Mouse (Mus musculus): ENCODE measurements around the gene Nudt15. TPM values are rescaled to one million over a fixed set of nuclear protein-coding genes. Genes with fewer than 3 reads are reported as not detected.
A peak's percentile ranks its signal among the peaks of the same experiment; 100 is the strongest.
"Not testable (repeated sequence)": the region's sequence is repeated elsewhere in the genome, so short reads cannot be mapped to it uniquely, and the experiment has no call there.

Nudt15 gene
- 1 to 10 TPM; 6.4 to 9.6 TPM for total RNA-seq (2021)

DNA sequence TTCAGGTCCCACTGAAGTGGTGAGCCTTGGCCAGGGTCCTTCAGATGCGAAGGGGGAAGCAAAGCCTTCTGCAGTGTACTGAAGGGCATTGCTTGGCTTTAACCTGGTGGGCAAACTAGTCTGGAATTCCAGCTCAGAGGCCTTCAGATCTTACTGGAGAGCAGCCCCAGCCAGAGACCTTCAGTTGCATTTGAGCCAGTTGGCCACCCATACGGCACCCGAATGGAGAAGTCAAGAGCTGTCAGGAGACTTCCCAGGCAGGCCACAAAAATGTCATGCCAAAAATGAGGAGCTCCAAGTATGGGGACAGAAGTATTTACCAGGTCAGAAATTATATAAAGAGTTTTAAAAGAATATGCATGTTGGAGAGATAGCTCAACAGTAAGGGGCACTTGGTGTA lies at the start of gene Nudt15:
Gene Nudt15 (minus strand): TSS at position 192 of the 400 bp plus-strand sequence.
- intact Hi-C loops (cut with DNase I), result no loop called here

GRCm38 (mm10) chr14:73592166-73592565 lies 44.1 kb upstream of the Nudt15 start:
- intact Hi-C loops (cut with DNase I), result no loop called here
- DNase-seq (ENCODE audit: low spot score), result no peak

More for the DNA sequence above, at the start of gene Nudt15:
- no peak for DNase-seq (ENCODE audit: low spot score)

GRCm38 (mm10) chr14:73588080-73588479 lies 40.0 kb upstream of the Nudt15 start:
- intact Hi-C loops (cut with DNase I), result no loop called here
- no peak for DNase-seq (ENCODE audit: low spot score)

GRCm38 (mm10) chr14:73576336-73576735 lies 28.3 kb upstream of the Nudt15 start:
- DNase-seq (ENCODE audit: low spot score), result no peak
- intact Hi-C loops (cut with DNase I), result no loop called here

DNA sequence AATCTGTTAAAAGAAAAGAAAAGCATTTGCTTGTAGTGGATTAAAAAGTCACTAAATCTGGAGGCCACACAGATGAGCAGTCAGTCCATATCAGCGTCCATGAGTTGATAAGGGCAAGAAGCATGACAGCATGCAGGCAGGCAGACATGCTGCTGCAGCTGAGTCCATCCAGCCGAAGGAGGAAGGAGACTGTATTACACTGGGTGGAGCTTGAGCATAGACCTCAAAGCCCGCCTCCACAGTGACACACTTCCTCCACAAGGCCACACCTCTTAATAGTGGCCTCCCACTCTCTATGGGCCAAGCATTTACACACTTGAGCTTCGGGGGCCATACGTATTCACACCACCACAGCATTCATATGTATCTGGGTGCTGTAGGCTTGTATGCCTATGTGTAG lies 26.0 kb upstream of the Nudt15 start:
- intact Hi-C loops (cut with DNase I), result no loop called here
- no peak for DNase-seq (ENCODE audit: low spot score)

DNA sequence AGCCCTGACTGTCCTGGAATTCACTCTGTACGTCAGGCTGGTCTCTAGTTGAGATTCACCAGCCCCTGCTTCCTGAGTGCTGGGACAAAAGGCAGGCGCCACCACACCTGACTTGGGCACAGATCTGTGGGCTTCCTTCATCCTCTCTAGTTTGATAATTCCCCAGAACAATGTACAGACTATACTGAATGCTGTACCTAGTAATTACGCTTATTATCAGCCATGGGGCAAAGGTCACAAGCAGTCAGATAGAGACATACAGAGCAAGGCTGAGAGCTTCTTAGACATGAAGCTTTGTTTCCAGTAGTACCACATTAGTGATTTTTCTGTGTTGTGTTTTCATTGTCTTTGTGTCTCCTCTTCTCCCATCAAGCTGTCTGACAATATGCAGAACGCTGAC lies 23.1 kb upstream of the Nudt15 start:
- intact Hi-C loops (cut with DNase I), result no loop called here

GRCm38 (mm10) chr14:73569831-73570230 lies 21.8 kb upstream of the Nudt15 start:
- DNase-seq (ENCODE audit: low spot score); intact Hi-C loops (cut with DNase I): not testable (repeated sequence)

More for the DNA sequence above, 23.1 kb upstream of the Nudt15 start:
- no peak for DNase-seq (ENCODE audit: low spot score)

DNA sequence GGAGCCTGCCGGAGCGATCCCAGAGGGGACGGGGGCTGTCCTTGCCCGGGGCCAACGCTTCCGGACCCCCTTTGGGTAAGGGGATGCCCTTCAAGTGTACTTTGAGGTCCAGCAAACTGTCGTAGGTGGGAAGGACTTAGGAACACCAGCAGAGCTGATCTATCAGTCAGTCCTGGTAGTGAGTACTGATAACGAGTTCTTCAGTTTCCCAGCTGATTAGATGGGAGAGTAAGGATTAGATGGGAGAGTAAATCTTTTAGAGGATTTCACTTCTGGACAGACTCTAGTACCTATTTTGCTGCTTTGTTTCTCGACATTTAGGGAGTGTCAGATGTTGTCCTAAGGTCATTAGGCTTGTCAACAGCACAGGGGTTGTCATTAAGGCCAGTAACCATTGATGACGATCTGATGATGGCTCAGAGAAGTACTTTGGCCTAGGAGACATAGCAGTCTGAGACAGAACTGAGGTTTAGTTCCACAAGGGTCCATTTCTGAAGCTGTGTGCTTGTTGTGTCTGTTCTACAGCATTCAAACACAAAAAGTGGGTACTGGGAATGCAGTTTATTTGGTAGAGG lies 5.2 kb upstream of the Nudt15 start:
- intact Hi-C loops (cut with DNase I), result no loop called here

GRCm38 (mm10) chr14:73552341-73553121 lies 4.5 kb upstream of the Nudt15 start:
- peak; percentile 85 for DNase-seq (ENCODE audit: low spot score)
- intact Hi-C loops (cut with DNase I), result no loop called here

More for the DNA sequence above, 5.2 kb upstream of the Nudt15 start:
- no peak for DNase-seq (ENCODE audit: low spot score)

DNA sequence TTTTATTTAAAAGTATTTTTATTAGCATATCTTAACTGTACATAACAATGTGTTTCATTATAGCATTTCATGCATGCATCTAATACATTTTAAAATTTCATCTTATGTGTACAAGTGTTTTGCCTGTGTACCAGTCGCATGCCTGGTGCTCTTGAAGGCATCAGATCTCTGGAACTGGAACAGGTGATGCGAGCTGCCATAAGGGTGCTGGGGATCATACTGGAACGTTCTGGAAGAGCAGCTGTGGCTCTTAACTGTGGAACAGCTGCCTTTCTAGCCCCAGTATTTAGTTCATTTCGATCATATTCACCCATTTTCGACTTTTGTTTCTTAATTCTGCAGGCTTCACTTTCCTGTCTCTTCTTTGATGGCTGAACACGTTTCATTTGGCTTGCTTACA lies 3.1 kb upstream of the Nudt15 start:
- intact Hi-C loops (cut with DNase I), result no loop called here
- DNase-seq (ENCODE audit: low spot score), result no peak

DNA sequence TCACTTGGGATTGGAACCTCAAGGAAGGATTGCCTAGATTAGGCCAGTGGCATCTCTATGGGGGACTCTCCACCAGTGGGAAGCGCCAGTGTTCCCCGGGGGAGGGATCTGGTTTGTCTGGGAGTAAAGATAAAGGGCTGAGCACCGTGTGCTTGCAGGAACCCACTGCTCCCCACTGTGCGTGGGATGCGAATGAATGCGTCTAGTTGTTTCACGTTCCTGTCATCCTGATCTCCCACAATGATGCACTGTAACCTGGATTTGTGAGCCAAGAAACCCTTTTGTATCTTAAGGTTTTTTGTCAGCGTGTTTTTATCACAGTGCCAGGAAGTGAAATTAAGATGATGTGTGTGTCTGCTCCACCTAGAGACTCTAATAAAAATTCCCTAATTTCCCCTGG lies 2.7 kb upstream of the Nudt15 start:
- intact Hi-C loops (cut with DNase I), result no loop called here

DNA sequence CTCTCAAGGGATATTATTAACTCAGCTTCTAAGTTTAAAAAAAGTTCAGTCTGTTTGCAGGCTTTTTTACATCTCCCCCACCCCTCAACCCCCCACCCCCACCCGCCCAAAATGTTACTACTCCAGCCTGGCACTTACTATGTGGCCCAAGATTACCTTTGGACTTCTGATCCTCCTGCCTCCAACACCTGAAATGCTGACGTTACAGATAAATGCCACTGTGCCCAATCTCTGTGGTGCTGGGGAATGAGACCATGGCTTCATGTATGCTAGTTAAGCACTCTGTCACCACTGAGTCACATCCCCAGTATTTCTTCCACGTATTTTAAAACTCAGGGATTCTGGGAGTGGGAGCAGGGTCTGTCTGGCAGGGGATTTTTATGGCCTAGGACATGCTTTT lies 2.2 kb upstream of the Nudt15 start:
- intact Hi-C loops (cut with DNase I), result no loop called here
- no peak for DNase-seq (ENCODE audit: low spot score)

More for the DNA sequence above, 2.7 kb upstream of the Nudt15 start:
- DNase-seq (ENCODE audit: low spot score), result no peak

GRCm38 (mm10) chr14:73547034-73547433 lies 1.0 kb downstream of the Nudt15 start:
- intact Hi-C loops (cut with DNase I), result no loop called here
- no peak for DNase-seq (ENCODE audit: low spot score)

- intact Hi-C loops (cut with DNase I), result no loop called here
- no peak for DNase-seq (ENCODE audit: low spot score)
These were observed 4.3 kb downstream of the Nudt15 start for GRCm38 (mm10) chr14:73543781-73544180.

GRCm38 (mm10) chr14:73535641-73536040 lies 12.4 kb downstream of the Nudt15 start:
- no peak for DNase-seq (ENCODE audit: low spot score)
- intact Hi-C loops (cut with DNase I), result loop anchor here (10.0 kb wide), 1 partner anchor 1179 kb away; no protein-coding TSS in a partner anchor

- intact Hi-C loops (cut with DNase I), result loop anchor here (10.0 kb wide), 1 partner anchor 1181 kb away; no protein-coding TSS in a partner anchor
These were observed 14.1 kb downstream of the Nudt15 start for GRCm38 (mm10) chr14:73533755-73534465.

DNA sequence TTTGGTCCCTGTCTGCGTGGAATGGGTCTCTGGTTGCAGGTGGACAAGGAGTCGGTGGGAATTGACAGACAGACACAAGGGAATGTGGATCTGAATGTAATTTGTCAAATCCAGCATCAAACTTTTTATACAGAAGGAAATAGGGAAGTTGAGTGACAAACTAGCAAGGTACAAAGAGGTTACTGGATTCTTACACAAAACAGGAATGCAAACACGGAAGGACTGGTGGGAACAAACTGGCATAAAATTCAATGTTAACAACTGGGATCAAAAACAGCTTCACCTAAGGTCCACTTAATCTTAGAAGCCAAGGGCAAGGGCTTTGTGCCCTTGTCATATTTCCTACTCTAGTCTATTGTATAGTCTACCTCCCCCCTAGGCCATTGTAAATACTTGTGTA lies 19.4 kb downstream of the Nudt15 start:
- DNase-seq (ENCODE audit: low spot score); intact Hi-C loops (cut with DNase I): not testable (repeated sequence)

More at GRCm38 (mm10) chr14:73533755-73534465, 14.1 kb downstream of the Nudt15 start:
- no peak for DNase-seq (ENCODE audit: low spot score)

DNA sequence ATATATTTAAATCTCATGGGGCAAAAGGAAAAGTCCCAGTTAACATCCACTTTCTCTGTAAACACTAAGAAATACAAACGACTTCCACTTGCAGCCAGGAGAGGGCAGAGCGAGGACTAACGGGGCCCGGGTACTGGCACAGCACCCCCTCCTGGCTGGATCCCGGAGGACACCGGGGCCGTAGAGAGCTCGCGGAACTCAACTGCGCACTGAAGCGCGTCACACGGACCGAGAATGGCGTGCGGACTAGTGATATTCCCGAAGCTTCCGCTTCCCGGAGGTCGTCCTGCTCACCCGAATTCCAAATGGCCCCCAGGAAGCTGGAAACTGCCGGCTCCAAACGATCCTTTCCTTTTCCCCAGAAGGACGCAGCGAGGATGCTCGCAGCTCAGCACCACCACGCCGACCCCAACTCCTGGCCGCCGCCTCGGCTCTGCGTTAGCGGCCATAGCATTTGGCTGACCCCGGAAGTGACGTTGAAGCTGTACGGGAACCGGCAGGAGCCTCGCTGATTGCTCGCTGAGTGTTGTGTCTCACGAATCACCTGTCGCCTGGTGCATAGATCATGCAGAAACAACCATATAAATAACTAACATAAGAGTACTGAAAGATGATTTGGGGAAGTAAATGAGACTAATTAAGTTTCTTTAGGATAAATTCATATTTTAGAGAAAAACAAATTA lies 23.1 kb downstream of the Nudt15 start, which contains the start of gene Sucla2:
Gene Sucla2 (plus strand): TSS at position 554 of the 683 bp plus-strand sequence.
- intact Hi-C loops (cut with DNase I), result no loop called here
- peak; percentile 89 for DNase-seq (ENCODE audit: low spot score)

DNA sequence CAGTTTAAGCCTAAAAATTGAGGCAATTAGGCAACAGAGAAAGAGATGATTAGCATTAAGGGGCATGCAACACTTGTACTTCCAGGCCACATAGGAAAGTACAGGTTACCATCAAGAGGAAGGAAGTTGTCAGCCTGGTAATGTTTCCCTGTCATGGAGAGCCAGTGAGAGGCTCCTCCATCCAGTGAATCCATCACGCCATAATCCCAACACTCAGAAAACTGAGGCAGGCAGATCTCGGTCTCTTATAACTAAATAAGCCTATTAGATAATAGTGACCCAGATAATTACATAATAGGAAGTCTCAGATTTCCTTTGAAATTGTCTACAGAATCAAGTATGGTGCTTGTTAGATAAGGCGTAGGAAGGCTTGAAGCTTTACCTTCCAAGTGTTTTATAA lies 23.9 kb downstream of the Nudt15 start:
- intact Hi-C loops (cut with DNase I), result no loop called here
- no peak for DNase-seq (ENCODE audit: low spot score)
